Mouse (Mus musculus) spleen, adult 2 months (tissue): ENCODE data around the gene Magi1.

Source experiments
- CTCF ChIP-seq: fragments of 200-500 bp; IDR thresholded peaks from 2 replicates; pipeline ENCODE4 v1.5.1; 2011; ENCODE audit warnings: mild to moderate bottlenecking, inconsistent platforms; ENCODE audit not compliant: insufficient read depth, insufficient read length, insufficient replicate concordance; ENCODE audit errors: extremely low read depth
- POLR2A ChIP-seq: fragments of 200-500 bp; IDR thresholded peaks from 2 replicates; pipeline ENCODE4 v1.6.1; 2011; ENCODE audit warnings: low read depth, low read length, inconsistent platforms

DNA sequence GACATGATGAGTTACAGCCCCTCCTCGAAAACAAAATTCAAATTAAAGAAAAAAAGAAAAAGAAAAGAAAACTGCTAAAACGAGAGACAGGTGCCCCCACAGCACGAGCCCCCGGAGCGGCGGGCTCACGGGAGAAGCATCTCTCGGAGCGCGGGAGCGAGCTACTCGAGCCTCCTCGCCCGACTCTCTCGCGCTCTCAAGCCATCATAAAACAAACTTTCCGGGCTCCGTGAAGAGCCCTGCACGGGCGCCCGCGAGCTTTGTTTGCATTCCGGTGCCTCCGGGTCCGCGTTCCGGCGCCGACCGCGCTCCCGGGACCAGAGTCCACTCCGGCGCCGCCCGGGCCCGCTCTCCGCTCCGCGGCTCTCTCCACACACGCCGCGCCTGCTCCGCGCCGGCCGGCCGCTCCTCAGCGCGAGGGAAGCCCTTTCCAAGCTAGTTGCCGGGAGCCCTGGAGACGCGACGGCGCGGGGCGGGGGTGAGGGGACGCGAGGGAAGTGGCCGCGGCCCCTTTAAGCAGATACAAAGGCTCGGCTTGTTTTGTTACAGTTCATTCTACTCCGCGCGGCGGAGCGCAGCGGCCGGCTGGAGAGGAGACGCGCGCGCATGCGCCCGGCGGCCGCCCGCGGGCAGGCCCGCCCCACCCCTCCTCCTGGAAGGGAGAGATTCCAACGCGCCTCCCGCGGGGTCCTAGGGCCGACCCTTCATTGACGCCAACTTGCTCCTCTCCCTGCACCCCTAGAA lies at the start of gene Magi1:
- TF ChIP-seq POLR2A: no peak
- TF ChIP-seq CTCF: no peak
